Mouse (Mus musculus): Measurements from ENCODE around the gene Cmtr1. TPM values are rescaled to one million over a fixed set of nuclear protein-coding genes. Genes with fewer than 3 reads are reported as not detected.
A peak's percentile ranks its signal among the peaks of the same experiment; 100 is the strongest.

The Cmtr1 gene
- total and polyA plus RNA-seq, 3 experiments, result 47.3 to 99.6 (median 77.9) TPM

GRCm38 (mm10) chr17:29628946-29629345 is 31.4 kb upstream of the Cmtr1 start:
- no peaks in the 10 kb centered on the region for H3K79me2 ChIP-seq (ENCODE audit: control insufficient read depth, insufficient read depth, low read length, poor library complexity)
- DNase-seq (ENCODE audit: low read depth, low spot score), result no peak
- no peaks in the 10 kb centered on the region for H3K9me3 ChIP-seq (replicated peaks; ENCODE audit: insufficient read depth, low read length)
- TF ChIP-seq TBP (IDR thresholded peaks at IDR 0.05; ENCODE audit: low read depth, low read length) (no peak), TCF12 (IDR thresholded peaks at IDR 0.05; ENCODE audit: low read depth, low read length) (0 out of 2 replicates have a peak, but pooled peaks have one; percentile 5), MYC (IDR thresholded peaks at IDR 0.05; ENCODE audit: low read depth, low read length) (no peak), USF1 (IDR thresholded peaks at IDR 0.05; ENCODE audit: low read depth, low read length) (no peak)
- H3K27me3 ChIP-seq (ENCODE audit: control insufficient read depth in 1 of 2, insufficient read depth in 2 of 2, low read length in 2 of 2), result no peaks in the 10 kb centered on the region
- H3K4me3 ChIP-seq (ENCODE audit: control insufficient read depth in 1 of 2, insufficient read depth in 1 of 2, low read depth in 2 of 2, low read length in 2 of 2), result no peak overlapping the region
- H3K9ac ChIP-seq (ENCODE audit: control insufficient read depth, low read depth, low read length, poor library complexity, severe bottlenecking), result no peak overlapping the region
- H3K36me3 ChIP-seq (ENCODE audit: control insufficient read depth in 1 of 2, insufficient read depth in 2 of 2, low read length in 2 of 2), result peaks cover 4 to 16% of the 10 kb centered on the region in 2 experiments
- H3K27ac ChIP-seq (ENCODE audit: control insufficient read depth, low read depth, low read length), result peak overlapping the region; percentile 43
- H3K4me1 ChIP-seq (ENCODE audit: control insufficient read depth in 1 of 2, insufficient read depth in 2 of 2, low read length in 2 of 2), result peaks cover 4 to 8% of the 10 kb centered on the region in 2 experiments

- Histone ChIP-seq H3K79me2 (ENCODE audit: control insufficient read depth, insufficient read depth, low read length, poor library complexity) (no peaks in the 10 kb centered on the region), H3K27ac (ENCODE audit: control insufficient read depth, low read depth, low read length) (peak overlapping the region; percentile 81), H3K9me3 (replicated peaks; ENCODE audit: insufficient read depth, low read length) (no peaks in the 10 kb centered on the region), H3K9ac (ENCODE audit: control insufficient read depth, low read depth, low read length, poor library complexity, severe bottlenecking) (no peak overlapping the region), H3K27me3 (ENCODE audit: control insufficient read depth in 1 of 2, insufficient read depth in 2 of 2, low read length in 2 of 2) (no peaks in the 10 kb centered on the region), H3K4me1 (ENCODE audit: control insufficient read depth in 1 of 2, insufficient read depth in 2 of 2, low read length in 2 of 2) (peaks cover 4 to 8% of the 10 kb centered on the region in 2 experiments), H3K4me3 (ENCODE audit: control insufficient read depth in 1 of 2, insufficient read depth in 1 of 2, low read depth in 2 of 2, low read length in 2 of 2) (no peak overlapping the region), H3K36me3 (ENCODE audit: control insufficient read depth in 1 of 2, insufficient read depth in 2 of 2, low read length in 2 of 2) (peaks cover 4 to 16% of the 10 kb centered on the region in 2 experiments)
- DNase-seq (ENCODE audit: low read depth, low spot score), result peak; percentile 77
- peak; percentile 21; the same call in 1 of the 2 replicates for TF ChIP-seq MYB (IDR thresholded peaks at IDR 0.05; ENCODE audit: low read depth, low read length)
- no peak for TF ChIP-seq MAFK (IDR thresholded peaks at IDR 0.05; ENCODE audit: borderline replicate concordance, low read depth, low read length)
- TF ChIP-seq EP300 (IDR thresholded peaks at IDR 0.05; ENCODE audit: low read depth in 1 of 2, low read length in 2 of 2), result peak; percentile 74 to 81
- TF ChIP-seq USF2 (IDR thresholded peaks at IDR 0.05; ENCODE audit: borderline replicate concordance in 1 of 2, insufficient read depth in 1 of 2, low read depth in 1 of 2, low read length in 2 of 2), result no peak
- no peak for TF ChIP-seq RCOR1 (IDR thresholded peaks at IDR 0.05; ENCODE audit: low read depth, low read length)
- TF ChIP-seq USF1 (IDR thresholded peaks at IDR 0.05; ENCODE audit: low read depth, low read length), result no peak
- TF ChIP-seq TCF12 (IDR thresholded peaks at IDR 0.05; ENCODE audit: low read depth, low read length), result no peak; the same call in none of the 2 replicates
- no peak for TF ChIP-seq POLR2A (IDR thresholded peaks at IDR 0.05; ENCODE audit: control insufficient read depth in 1 of 2, insufficient read depth in 1 of 2, low read depth in 1 of 2, low read length in 2 of 2, poor library complexity in 1 of 2)
- TF ChIP-seq POLR2AphosphoS2 (IDR thresholded peaks at IDR 0.05; ENCODE audit: low read length), result no peak
- TF ChIP-seq POLR2AphosphoS5 (IDR thresholded peaks at IDR 0.05; ENCODE audit: borderline replicate concordance, low read depth, low read length), result no peak
- TF ChIP-seq ZKSCAN1 (IDR thresholded peaks at IDR 0.05; ENCODE audit: low read depth, low read length), result no peak
- TF ChIP-seq MAX (IDR thresholded peaks at IDR 0.05; ENCODE audit: low read length), result 0 out of 2 replicates have a peak, but pooled peaks have one; percentile 13
- peak; percentile 60 for TF ChIP-seq GATA1 (IDR thresholded peaks at IDR 0.05; ENCODE audit: low read depth, low read length)
- TF ChIP-seq JUND (IDR thresholded peaks at IDR 0.05; ENCODE audit: low read depth, low read length), result no peak
- TF ChIP-seq CHD2 (IDR thresholded peaks at IDR 0.05; ENCODE audit: low read length), result no peak
- TF ChIP-seq ZNF384 (IDR thresholded peaks at IDR 0.05; ENCODE audit: low read depth, low read length), result no peak
- TF ChIP-seq RAD21 (IDR thresholded peaks at IDR 0.05; ENCODE audit: low read depth, low read length), result no peak
- no peak; the same call in 1 of the 2 replicates for TF ChIP-seq MXI1 (IDR thresholded peaks at IDR 0.05; ENCODE audit: low read depth, low read length)
- TF ChIP-seq HCFC1 (IDR thresholded peaks at IDR 0.05; ENCODE audit: low read depth, low read length), result peak; percentile 37; the same call in 1 of the 2 replicates
- TF ChIP-seq NRF1 (IDR thresholded peaks at IDR 0.05; ENCODE audit: insufficient read depth, low read depth, low read length, poor library complexity, severe bottlenecking), result no peak
- TF ChIP-seq MYC (IDR thresholded peaks at IDR 0.05; ENCODE audit: low read depth, low read length), result no peak
- peak; percentile 71 for TF ChIP-seq SIN3A (IDR thresholded peaks at IDR 0.05; ENCODE audit: low read length)
- no peak for TF ChIP-seq KAT2A (conservative IDR thresholded peaks at IDR 0.05; ENCODE audit: low read depth, low read length)
- TF ChIP-seq E2F4 (IDR thresholded peaks at IDR 0.05; ENCODE audit: borderline replicate concordance, low read depth, low read length), result no peak
- TF ChIP-seq ELF1 (IDR thresholded peaks at IDR 0.05; ENCODE audit: low read depth, low read length), result no peak
- no peak for TF ChIP-seq ZMIZ1 (IDR thresholded peaks at IDR 0.05; ENCODE audit: low read depth, low read length)
- no peak for TF ChIP-seq MEF2A (IDR thresholded peaks at IDR 0.05; ENCODE audit: extremely low read depth, insufficient replicate concordance, low read depth, low read length, poor library complexity, severe bottlenecking)
- TF ChIP-seq ZC3H11A (IDR thresholded peaks at IDR 0.05; ENCODE audit: low read depth, low read length), result no peak
- no peak for TF ChIP-seq BHLHE40 (IDR thresholded peaks at IDR 0.05; ENCODE audit: borderline replicate concordance, low read depth, low read length)
- TF ChIP-seq SMC3 (IDR thresholded peaks at IDR 0.05; ENCODE audit: low read depth, low read length), result no peak
Observed at GRCm38 (mm10) chr17:29629620-29630019, 30.8 kb upstream of the Cmtr1 start.
